Mouse (Mus musculus): ENCODE data around the gene Fras1. TPM values are rescaled to one million over a fixed set of nuclear protein-coding genes. Genes with fewer than 3 reads are reported as not detected.

Gene Fras1
- total and polyA plus RNA-seq, 3 experiments: 2.1 to 5.8 (median 5.4) TPM

DNA sequence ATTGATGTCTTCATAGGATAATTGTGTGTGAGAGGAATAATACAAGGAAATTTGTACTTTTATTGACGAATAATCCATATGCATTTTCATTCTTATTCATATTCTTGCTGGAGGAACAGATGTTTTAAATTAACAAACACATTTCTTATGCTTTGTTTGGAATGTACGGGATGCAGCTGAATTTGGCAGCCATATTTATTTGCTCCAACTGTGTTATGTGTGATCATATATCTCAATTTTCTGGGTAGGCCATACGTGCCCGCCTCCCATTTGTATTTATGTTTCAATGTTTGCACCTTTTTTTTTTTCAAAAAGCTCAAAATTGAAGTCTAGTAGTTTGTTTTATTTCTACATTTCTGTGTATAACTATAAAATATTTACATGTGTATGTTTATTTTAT is 21.2 kb downstream of the Fras1 start:
- Histone ChIP-seq H3K79me2 (replicated peaks; ENCODE audit: control insufficient read depth, extremely low read depth, insufficient read depth, poor library complexity, severe bottlenecking) (no peaks in the 10 kb centered on the region), H3K9me3 (replicated peaks; ENCODE audit: low read length) (no peaks in the 10 kb centered on the region), H3K27me3 (replicated peaks) (no peaks in the 10 kb centered on the region), H3K9ac (ENCODE audit: insufficient read depth, low read depth) (no peak overlapping the region), H3K4me3 (replicated peaks in 1 of 3; ENCODE audit: low read depth in 2 of 3, low read length in 2 of 3, poor library complexity in 1 of 3) (no peak overlapping the region), H3K27ac (ENCODE audit: insufficient read depth, low read depth) (no peak overlapping the region), H3K4me2 (ENCODE audit: insufficient read depth, low read depth, poor library complexity, severe bottlenecking) (no peak overlapping the region), H3K36me3 (replicated peaks in 1 of 2; ENCODE audit: control insufficient read depth in 1 of 2, insufficient read depth in 1 of 2, low read length in 1 of 2) (peaks cover 0 to 9% of the 10 kb centered on the region in 2 experiments), H3K4me1 (ENCODE audit: control insufficient read depth in 1 of 2, insufficient read depth in 2 of 2) (peaks cover 4 to 9% of the 10 kb centered on the region in 2 experiments; a peak in 2 of 4 replicates)
- DNase-seq (ENCODE audit: extremely low read depth): no peak
- dilution Hi-C loops (cut with MboI; ENCODE audit: extremely low pct_ligation_motif_present, extremely low pct_unique_long_range_greater_than_20kb, low sequenced_read_pairs): no loop called here
- TF ChIP-seq HCFC1 (IDR thresholded peaks at IDR 0.05; ENCODE audit: low read depth, low read length): no peak
- no peak for TF ChIP-seq MYC (IDR thresholded peaks at IDR 0.05; ENCODE audit: low read depth, low read length)
- TF ChIP-seq MAZ (IDR thresholded peaks at IDR 0.05; ENCODE audit: low read depth, low read length): no peak
- in situ Hi-C loops (cut with MboI; ENCODE audit: low pct_ligation_motif_present, low pct_unique_long_range_greater_than_20kb, low sequenced_read_pairs): no loop called here

DNA sequence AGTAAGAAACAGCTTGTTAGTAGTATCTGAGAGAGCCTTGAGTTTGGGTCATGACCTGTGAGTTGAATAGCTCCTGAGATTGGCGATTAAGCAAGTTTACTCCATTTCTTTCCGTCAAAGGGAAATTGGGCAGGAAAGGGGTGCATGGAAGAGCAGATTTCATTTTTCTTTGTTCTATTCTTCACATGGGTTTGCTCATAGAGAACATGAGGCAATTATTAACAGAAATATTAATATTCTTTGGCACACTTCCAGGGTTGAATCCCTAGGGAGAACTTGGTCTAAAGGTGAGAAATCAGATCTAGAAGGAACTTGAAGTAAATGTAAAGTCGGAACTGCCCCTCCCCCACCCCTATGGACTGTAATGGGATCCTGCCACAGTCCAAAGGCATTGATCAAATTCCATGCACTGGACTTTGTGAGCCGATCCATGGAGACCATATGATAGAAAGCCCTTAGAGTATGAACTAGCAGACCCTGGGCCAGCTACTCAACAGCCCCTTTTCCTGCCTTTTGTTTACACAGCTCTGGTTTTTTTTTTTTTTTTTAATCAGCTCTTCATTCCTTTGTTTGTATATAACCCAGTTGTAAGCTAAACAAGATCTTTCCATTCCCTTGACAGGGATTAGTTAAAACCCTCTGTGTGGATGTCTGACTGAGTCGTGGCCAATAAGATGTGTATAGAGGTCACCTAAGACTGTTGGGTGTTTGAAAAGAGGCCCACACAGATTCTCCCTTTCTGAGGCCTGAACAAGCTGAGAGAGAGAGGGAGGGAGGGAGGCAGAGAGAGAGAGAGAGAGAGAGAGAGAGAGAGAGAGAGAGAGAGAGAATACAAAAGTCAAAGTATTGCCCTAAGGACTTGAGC is 22.3 kb downstream of the Fras1 start:
- dilution Hi-C loops (cut with MboI; ENCODE audit: extremely low pct_ligation_motif_present, extremely low pct_unique_long_range_greater_than_20kb, low sequenced_read_pairs) (no loop called here), in situ Hi-C loops (cut with MboI; ENCODE audit: low pct_ligation_motif_present, low pct_unique_long_range_greater_than_20kb, low sequenced_read_pairs) (no loop called here)
- Histone ChIP-seq H3K4me1 (ENCODE audit: control insufficient read depth in 1 of 2, insufficient read depth in 2 of 2) (peaks cover 4 to 9% of the 10 kb centered on the region in 2 experiments; a peak in 2 of 4 replicates), H3K9ac (ENCODE audit: insufficient read depth, low read depth) (no peak overlapping the region), H3K27ac (ENCODE audit: insufficient read depth, low read depth) (no peak overlapping the region), H3K27me3 (replicated peaks) (no peaks in the 10 kb centered on the region), H3K4me2 (ENCODE audit: insufficient read depth, low read depth, poor library complexity, severe bottlenecking) (no peak overlapping the region), H3K36me3 (replicated peaks in 1 of 2; ENCODE audit: control insufficient read depth in 1 of 2, insufficient read depth in 1 of 2, low read length in 1 of 2) (peaks cover 0 to 3% of the 10 kb centered on the region in 2 experiments), H3K4me3 (replicated peaks in 1 of 3; ENCODE audit: low read depth in 2 of 3, low read length in 2 of 3, poor library complexity in 1 of 3) (no peak overlapping the region), H3K79me2 (replicated peaks; ENCODE audit: control insufficient read depth, extremely low read depth, insufficient read depth, poor library complexity, severe bottlenecking) (no peaks in the 10 kb centered on the region), H3K9me3 (replicated peaks; ENCODE audit: low read length) (no peaks in the 10 kb centered on the region)
- no peak for DNase-seq (ENCODE audit: extremely low read depth)
- TF ChIP-seq CHD1 (IDR thresholded peaks at IDR 0.05; ENCODE audit: low read depth, low read length): no peak
- no peak for TF ChIP-seq TCF12 (IDR thresholded peaks at IDR 0.05; ENCODE audit: low read depth, low read length)
- no peak for TF ChIP-seq MAX (IDR thresholded peaks at IDR 0.05; ENCODE audit: low read length)
- no peak for TF ChIP-seq USF1 (IDR thresholded peaks at IDR 0.05; ENCODE audit: low read depth, low read length)
- no peak for TF ChIP-seq JUN (IDR thresholded peaks at IDR 0.05; ENCODE audit: insufficient read depth, low read depth, low read length)
- no peak for TF ChIP-seq ZMIZ1 (IDR thresholded peaks at IDR 0.05; ENCODE audit: low read depth, low read length)
- TF ChIP-seq NELFE (IDR thresholded peaks at IDR 0.05; ENCODE audit: low read depth, low read length): no peak
- TF ChIP-seq USF2 (conservative IDR thresholded peaks at IDR 0.05; ENCODE audit: low read depth, low read length): no peak
- TF ChIP-seq SIN3A (IDR thresholded peaks at IDR 0.05; ENCODE audit: low read length): no peak
- TF ChIP-seq ZNF384 (IDR thresholded peaks at IDR 0.05; ENCODE audit: low read depth, low read length): no peak
- TF ChIP-seq ZC3H11A (IDR thresholded peaks at IDR 0.05; ENCODE audit: low read depth, low read length): no peak
